Mouse (Mus musculus) spleen, postnatal 14 days (tissue): ENCODE data around the gene Ttyh3.

ENCODE experiments used
- DNase-seq, 2 experiments: peaks; one replicate each; pipeline ENCODE4 v3.0.0; 2021 to 2022; ENCODE audit warnings: low spot score in 2 of 2

The Ttyh3 gene

DNA sequence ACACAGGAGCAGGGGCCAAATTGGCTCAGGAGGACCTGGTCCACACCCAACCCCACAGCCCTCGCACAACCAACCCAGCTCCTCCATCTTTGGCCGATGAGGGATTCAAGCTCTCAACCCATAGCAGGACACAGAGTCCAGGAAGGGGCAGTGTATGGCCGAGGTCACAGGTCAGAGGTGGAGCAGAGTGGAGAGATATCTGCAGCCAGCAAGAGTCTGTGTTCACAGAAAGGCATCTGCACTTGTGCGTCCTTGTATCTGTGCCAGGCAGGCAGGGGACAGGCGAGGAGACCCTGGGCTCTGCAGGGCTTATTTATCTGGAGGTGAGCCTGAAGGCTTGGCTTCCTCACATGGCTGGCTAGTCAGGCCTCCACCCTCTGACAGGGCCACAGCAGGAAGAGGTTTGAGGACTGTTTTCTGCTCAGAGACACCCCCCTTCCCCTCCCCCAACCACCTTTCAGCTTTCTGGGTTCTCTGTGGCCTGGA, 73.4 kb downstream of the Ttyh3 start:
- no peak for DNase-seq

DNA sequence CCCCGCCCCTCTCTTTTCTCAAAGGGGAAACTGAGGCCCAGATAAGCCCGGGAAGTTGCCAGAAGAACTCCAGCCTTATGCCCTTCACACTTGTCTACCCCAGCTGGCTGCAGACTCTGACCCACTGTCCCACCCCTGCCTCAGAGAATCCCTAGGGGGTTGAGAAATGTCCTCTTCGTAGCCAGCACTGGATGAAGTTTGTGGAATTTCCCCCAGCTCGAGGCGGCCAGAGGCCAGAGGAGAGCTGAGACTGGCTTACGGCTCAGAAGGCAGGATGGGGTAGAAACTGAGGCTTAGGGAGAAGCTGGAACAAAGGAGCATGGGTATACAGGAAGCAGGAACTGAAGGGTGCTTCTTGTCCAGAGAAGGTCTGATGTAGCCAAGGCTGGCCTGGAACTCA, 76.2 kb downstream of the Ttyh3 start:
- no peak for DNase-seq

DNA sequence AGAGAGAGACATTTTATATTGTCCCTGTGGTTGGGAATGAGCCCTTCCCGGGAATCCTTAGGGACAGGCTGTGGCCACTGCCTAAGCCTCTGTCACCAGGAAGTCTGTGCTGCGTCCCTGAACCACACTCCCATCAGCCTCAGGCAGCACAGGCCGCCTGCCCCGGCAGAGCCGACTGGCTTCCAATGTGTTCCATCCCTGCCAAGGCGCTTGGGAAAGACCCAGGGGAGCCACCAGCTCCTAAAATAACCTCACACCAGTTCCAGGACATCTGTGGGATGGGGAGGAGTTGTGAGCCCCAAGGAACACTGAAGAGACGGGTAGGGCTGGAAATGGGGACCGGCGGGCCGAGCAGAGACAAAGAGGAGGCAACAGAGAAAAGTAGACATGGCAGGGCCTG, 77.2 kb downstream of the Ttyh3 start:
- DNase-seq, result no peak

DNA sequence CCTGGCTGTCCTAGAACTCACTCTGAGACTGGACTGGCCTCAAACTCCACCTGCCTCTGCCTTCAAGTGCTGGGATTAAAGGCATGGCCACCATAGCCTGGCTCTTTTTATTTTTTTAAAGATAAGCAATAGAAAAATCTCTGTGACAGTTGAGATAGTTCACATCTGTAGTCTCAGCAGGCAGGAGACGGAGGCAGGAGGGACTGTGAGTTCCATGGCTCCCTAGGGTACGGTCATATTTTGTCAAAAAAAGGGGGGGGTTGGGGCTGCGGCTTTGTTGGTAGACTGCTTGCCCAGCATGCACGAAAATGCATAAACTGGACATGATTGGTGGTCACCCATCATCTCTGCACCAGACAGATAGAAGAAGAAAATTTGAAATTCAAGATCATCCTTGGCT, 77.6 kb downstream of the Ttyh3 start:
- DNase-seq, result no peak
